Mouse (Mus musculus): ENCODE data around the gene Crybb3. TPM values are rescaled to one million over a fixed set of nuclear protein-coding genes. Genes with fewer than 3 reads are reported as not detected.

The Crybb3 gene
- total RNA-seq, 2 experiments from 2014 or later: 1.6 to 2.1 TPM

GRCm38 (mm10) chr5:113054308-113054707 is 27.1 kb downstream of the Crybb3 start:
- DNase-seq (ENCODE audit: low spot score in 2 of 2): peak; percentile 78 to 89

- no peak for DNase-seq (ENCODE audit: low spot score in 2 of 2)
Observed at GRCm38 (mm10) chr5:113050581-113051185, 30.7 kb downstream of the Crybb3 start.

- DNase-seq (ENCODE audit: low spot score in 2 of 2): peak in 1 of 2 experiments; percentile 30
Observed at GRCm38 (mm10) chr5:113049876-113050275, 31.5 kb downstream of the Crybb3 start.

GRCm38 (mm10) chr5:113045511-113046273 is 35.7 kb downstream of the Crybb3 start:
- no peak for DNase-seq (ENCODE audit: low spot score in 2 of 2)

GRCm38 (mm10) chr5:113043531-113043930 is 37.9 kb downstream of the Crybb3 start:
- DNase-seq (ENCODE audit: low spot score in 2 of 2): peak; percentile 40 to 60

GRCm38 (mm10) chr5:113041567-113042071 is 39.8 kb downstream of the Crybb3 start:
- peak; percentile 65 to 76 for DNase-seq (ENCODE audit: low spot score in 2 of 2)

GRCm38 (mm10) chr5:113040776-113041175 is 40.6 kb downstream of the Crybb3 start:
- no peak for DNase-seq (ENCODE audit: low spot score in 2 of 2)

GRCm38 (mm10) chr5:113038601-113039000 is 42.8 kb downstream of the Crybb3 start:
- no peak for DNase-seq (ENCODE audit: low spot score in 2 of 2)

- DNase-seq (ENCODE audit: low spot score in 2 of 2): peak in 1 of 2 experiments; percentile 52
Observed at GRCm38 (mm10) chr5:113035094-113036047, 46.0 kb downstream of the Crybb3 start.

GRCm38 (mm10) chr5:113031201-113031754 is 50.1 kb downstream of the Crybb3 start:
- no peak for DNase-seq (ENCODE audit: low spot score in 2 of 2)

- DNase-seq (ENCODE audit: low spot score in 2 of 2): no peak
Observed at GRCm38 (mm10) chr5:113030082-113030481, 51.3 kb downstream of the Crybb3 start.

- DNase-seq (ENCODE audit: low spot score in 2 of 2): no peak
Observed at GRCm38 (mm10) chr5:113026706-113027105, 54.7 kb downstream of the Crybb3 start.

Other genes with a start within 250 kb of the Crybb3 start
- 1 to 10 TPM; 1.1 to 1.3 TPM for gene Myo18b, start 185.2 kb downstream of the Crybb3 start, total RNA-seq (2021)
- gene Grk3, start 65.8 kb downstream of the Crybb3 start, total RNA-seq (2021): 10 to 100 TPM; 80.7 to 81.4 TPM
- gene Crybb2, start 11.5 kb downstream of the Crybb3 start, total RNA-seq (2021): not detected
- 10 to 100 TPM; 59.4 to 67.8 TPM for gene 2900026A02Rik, start 139.7 kb upstream of the Crybb3 start, total RNA-seq (2021)
- not detected for gene Tmem211, start 145.3 kb upstream of the Crybb3 start, total RNA-seq (2021)
- 10 to 100 TPM; 75.8 to 90.7 TPM for gene Sgsm1, start 229.2 kb upstream of the Crybb3 start, total RNA-seq (2021)

All from layer of hippocampus, adult 18-20 months (tissue).